Mouse (Mus musculus): ENCODE results near the gene Slc43a3.
"Not testable (repeated sequence)": the region's sequence is repeated elsewhere in the genome, so short reads cannot be mapped to it uniquely, and the experiment has no call there.

Gene Slc43a3

GRCm38 (mm10) chr2:84936474-84937429, at the start of gene Slc43a3:
TSS of gene Slc43a3 (plus strand) at chr2:84936579.
- DNase-seq (ENCODE audit: low read depth, low spot score): peak; percentile 50

- DNase-seq (ENCODE audit: low read depth, low spot score): peak; percentile 71
These were observed 49.5 kb upstream of the Slc43a3 start for GRCm38 (mm10) chr2:84886821-84887281.

GRCm38 (mm10) chr2:84887411-84888271, 48.7 kb upstream of the Slc43a3 start:
- DNase-seq (ENCODE audit: low read depth, low spot score): peak; percentile 58

GRCm38 (mm10) chr2:84888657-84889315, 47.6 kb upstream of the Slc43a3 start:
- peak; percentile 76 for DNase-seq (ENCODE audit: low read depth, low spot score)

GRCm38 (mm10) chr2:84889316-84890044, 46.9 kb upstream of the Slc43a3 start:
- no peak for DNase-seq (ENCODE audit: low read depth, low spot score)

GRCm38 (mm10) chr2:84890045-84890340, 46.4 kb upstream of the Slc43a3 start:
- peak; percentile 75 for DNase-seq (ENCODE audit: low read depth, low spot score)

- no peak for DNase-seq (ENCODE audit: low read depth, low spot score)
These were observed 43.0 kb upstream of the Slc43a3 start for GRCm38 (mm10) chr2:84893359-84893758.

GRCm38 (mm10) chr2:84895495-84896198, 40.7 kb upstream of the Slc43a3 start:
- DNase-seq (ENCODE audit: low read depth, low spot score): no peak

GRCm38 (mm10) chr2:84896686-84897085, 39.7 kb upstream of the Slc43a3 start:
- DNase-seq (ENCODE audit: low read depth, low spot score): not testable (repeated sequence)

- no peak for DNase-seq (ENCODE audit: low read depth, low spot score)
These were observed 23.7 kb upstream of the Slc43a3 start for GRCm38 (mm10) chr2:84912722-84913121.

GRCm38 (mm10) chr2:84913881-84914280, 22.5 kb upstream of the Slc43a3 start:
- no peak for DNase-seq (ENCODE audit: low read depth, low spot score)

GRCm38 (mm10) chr2:84915330-84915729, 21.0 kb upstream of the Slc43a3 start:
- no peak for DNase-seq (ENCODE audit: low read depth, low spot score)

- DNase-seq (ENCODE audit: low read depth, low spot score): no peak
These were observed 19.6 kb upstream of the Slc43a3 start for GRCm38 (mm10) chr2:84916548-84917320.

GRCm38 (mm10) chr2:84918188-84918587, 18.2 kb upstream of the Slc43a3 start:
- no peak for DNase-seq (ENCODE audit: low read depth, low spot score)

- DNase-seq (ENCODE audit: low read depth, low spot score): no peak
These were observed 16.7 kb upstream of the Slc43a3 start for GRCm38 (mm10) chr2:84919601-84920108.

GRCm38 (mm10) chr2:84930186-84930585, 6.2 kb upstream of the Slc43a3 start:
- no peak for DNase-seq (ENCODE audit: low read depth, low spot score)

GRCm38 (mm10) chr2:84933992-84934648, 2.3 kb upstream of the Slc43a3 start:
- no peak for DNase-seq (ENCODE audit: low read depth, low spot score)

GRCm38 (mm10) chr2:84934649-84935007, 1.8 kb upstream of the Slc43a3 start:
- DNase-seq (ENCODE audit: low read depth, low spot score): no peak

- DNase-seq (ENCODE audit: low read depth, low spot score): no peak
These were observed 1.3 kb upstream of the Slc43a3 start for GRCm38 (mm10) chr2:84935065-84935464.

Data from R1 (cell line).